Mouse (Mus musculus): ENCODE results near the gene Adamts20. TPM values are rescaled to one million over a fixed set of nuclear protein-coding genes. Genes with fewer than 3 reads are reported as not detected.
"Not testable (repeated sequence)": the region's sequence is repeated elsewhere in the genome, so short reads cannot be mapped to it uniquely, and the experiment has no call there.

Gene Adamts20
- polyA plus RNA-seq, 1 experiment from 2014 or later = 0.02 TPM

GRCm38 (mm10) chr15:94403461-94404070, 61.7 kb downstream of the Adamts20 start:
- no peaks in the 10 kb centered on the region for H3K9me3 ChIP-seq (replicated peaks; ENCODE audit: control insufficient read depth, low read length)
- no peak overlapping the region for H3K9ac ChIP-seq (ENCODE audit: low read depth, low read length)
- peak overlapping the region; percentile 69 for H3K4me2 ChIP-seq (ENCODE audit: low read depth, low read length)
- H3K36me3 ChIP-seq (ENCODE audit: control insufficient read depth, insufficient read depth) = no peaks in the 10 kb centered on the region
- no peak overlapping the region for H3K27ac ChIP-seq (ENCODE audit: low read length)
- 2% methylated on average over 34 of the region's 34 CpGs for WGBS (ENCODE audit: insufficient replicate concordance)
- H3K27me3 ChIP-seq (ENCODE audit: control insufficient read depth, insufficient read depth, low read depth, low read length) = peaks cover 25% of the 10 kb centered on the region
- peak overlapping the region; percentile 54 for H3K4me3 ChIP-seq (ENCODE audit: low read depth, low read length)
- no peaks in the 10 kb centered on the region; the same call in 1 of the 2 replicates for H3K4me1 ChIP-seq (ENCODE audit: control insufficient read depth, low read depth, low read length)
- no peak for ATAC-seq (ENCODE audit: low read depth)

- H3K36me3 ChIP-seq (ENCODE audit: control insufficient read depth, insufficient read depth) = no peaks in the 10 kb centered on the region
- no peaks in the 10 kb centered on the region for H3K9me3 ChIP-seq (replicated peaks; ENCODE audit: control insufficient read depth, low read length)
- H3K4me2 ChIP-seq (ENCODE audit: low read depth, low read length) = no peak overlapping the region
- 8% methylated on average over 15 of the region's 15 CpGs for WGBS (ENCODE audit: insufficient replicate concordance)
- ATAC-seq (ENCODE audit: low read depth) = no peak
- H3K27ac ChIP-seq (ENCODE audit: low read length) = no peak overlapping the region
- H3K4me3 ChIP-seq (ENCODE audit: low read depth, low read length) = no peak overlapping the region
- peaks cover 25% of the 10 kb centered on the region for H3K27me3 ChIP-seq (ENCODE audit: control insufficient read depth, insufficient read depth, low read depth, low read length)
- H3K4me1 ChIP-seq (ENCODE audit: control insufficient read depth, low read depth, low read length) = no peaks in the 10 kb centered on the region; the same call in 1 of the 2 replicates
- H3K9ac ChIP-seq (ENCODE audit: low read depth, low read length) = no peak overlapping the region
Measured at GRCm38 (mm10) chr15:94403018-94403417, 62.2 kb downstream of the Adamts20 start.

GRCm38 (mm10) chr15:94392737-94393136, 72.5 kb downstream of the Adamts20 start:
- ATAC-seq (ENCODE audit: low read depth) = no peak

GRCm38 (mm10) chr15:94390127-94390526, 75.1 kb downstream of the Adamts20 start:
- WGBS (ENCODE audit: insufficient replicate concordance) = 53% methylated on average over 2 of the region's 2 CpGs
- not testable (repeated sequence) for H3K4me1 ChIP-seq (ENCODE audit: control insufficient read depth, low read depth, low read length); H3K4me3 ChIP-seq (ENCODE audit: low read depth, low read length)

More at GRCm38 (mm10) chr15:94392737-94393136, 72.5 kb downstream of the Adamts20 start:
- no peak overlapping the region for H3K9ac ChIP-seq (ENCODE audit: low read depth, low read length)
- no peaks in the 10 kb centered on the region for H3K36me3 ChIP-seq (ENCODE audit: control insufficient read depth, insufficient read depth)
- no peak overlapping the region for H3K27ac ChIP-seq (ENCODE audit: low read length)
- H3K27me3 ChIP-seq (ENCODE audit: control insufficient read depth, insufficient read depth, low read depth, low read length) = no peaks in the 10 kb centered on the region
- WGBS (ENCODE audit: insufficient replicate concordance) = 70% methylated on average over 7 of the region's 7 CpGs
- no peaks in the 10 kb centered on the region for H3K9me3 ChIP-seq (replicated peaks; ENCODE audit: control insufficient read depth, low read length)
- no peak overlapping the region for H3K4me2 ChIP-seq (ENCODE audit: low read depth, low read length)
- no peak overlapping the region for H3K4me3 ChIP-seq (ENCODE audit: low read depth, low read length)
- H3K4me1 ChIP-seq (ENCODE audit: control insufficient read depth, low read depth, low read length) = no peaks in the 10 kb centered on the region

GRCm38 (mm10) chr15:94379425-94379824, 85.8 kb downstream of the Adamts20 start:
- H3K9ac ChIP-seq (ENCODE audit: low read depth, low read length) = no peak overlapping the region
- H3K9me3 ChIP-seq (replicated peaks; ENCODE audit: control insufficient read depth, low read length) = no peaks in the 10 kb centered on the region
- H3K4me1 ChIP-seq (ENCODE audit: control insufficient read depth, low read depth, low read length) = no peaks in the 10 kb centered on the region
- WGBS (ENCODE audit: insufficient replicate concordance) = 66% methylated on average over 6 of the region's 9 CpGs
- no peak overlapping the region for H3K4me2 ChIP-seq (ENCODE audit: low read depth, low read length)
- no peak overlapping the region for H3K27ac ChIP-seq (ENCODE audit: low read length)
- no peaks in the 10 kb centered on the region for H3K27me3 ChIP-seq (ENCODE audit: control insufficient read depth, insufficient read depth, low read depth, low read length)
- H3K36me3 ChIP-seq (ENCODE audit: control insufficient read depth, insufficient read depth) = no peaks in the 10 kb centered on the region
- ATAC-seq (ENCODE audit: low read depth) = no peak
- no peak overlapping the region for H3K4me3 ChIP-seq (ENCODE audit: low read depth, low read length)

More at GRCm38 (mm10) chr15:94390127-94390526, 75.1 kb downstream of the Adamts20 start:
- H3K27ac ChIP-seq (ENCODE audit: low read length); H3K27me3 ChIP-seq (ENCODE audit: control insufficient read depth, insufficient read depth, low read depth, low read length); H3K9ac ChIP-seq (ENCODE audit: low read depth, low read length); H3K4me2 ChIP-seq (ENCODE audit: low read depth, low read length); ATAC-seq (ENCODE audit: low read depth); H3K9me3 ChIP-seq (replicated peaks; ENCODE audit: control insufficient read depth, low read length); H3K36me3 ChIP-seq (ENCODE audit: control insufficient read depth, insufficient read depth): not testable (repeated sequence)

- H3K9me3 ChIP-seq (replicated peaks; ENCODE audit: control insufficient read depth, low read length) = no peaks in the 10 kb centered on the region
- no peaks in the 10 kb centered on the region for H3K4me1 ChIP-seq (ENCODE audit: control insufficient read depth, low read depth, low read length)
- ATAC-seq (ENCODE audit: low read depth) = no peak
- no peak overlapping the region for H3K4me3 ChIP-seq (ENCODE audit: low read depth, low read length)
- 67% methylated on average over 7 of the region's 7 CpGs for WGBS (ENCODE audit: insufficient replicate concordance)
- no peak overlapping the region for H3K27ac ChIP-seq (ENCODE audit: low read length)
- H3K9ac ChIP-seq (ENCODE audit: low read depth, low read length) = no peak overlapping the region
- H3K4me2 ChIP-seq (ENCODE audit: low read depth, low read length) = no peak overlapping the region
- no peaks in the 10 kb centered on the region for H3K36me3 ChIP-seq (ENCODE audit: control insufficient read depth, insufficient read depth)
- H3K27me3 ChIP-seq (ENCODE audit: control insufficient read depth, insufficient read depth, low read depth, low read length) = no peaks in the 10 kb centered on the region
Measured at GRCm38 (mm10) chr15:94372548-94372947, 92.7 kb downstream of the Adamts20 start.

GRCm38 (mm10) chr15:94349052-94349451, 116.2 kb downstream of the Adamts20 start:
- ATAC-seq (ENCODE audit: low read depth) = no peak
- 76% methylated on average over 18 of the region's 18 CpGs for WGBS (ENCODE audit: insufficient replicate concordance)
- H3K9me3 ChIP-seq (replicated peaks; ENCODE audit: control insufficient read depth, low read length) = no peaks in the 10 kb centered on the region
- no peaks in the 10 kb centered on the region for H3K36me3 ChIP-seq (ENCODE audit: control insufficient read depth, insufficient read depth)
- H3K4me3 ChIP-seq (ENCODE audit: low read depth, low read length) = no peak overlapping the region
- no peak overlapping the region for H3K9ac ChIP-seq (ENCODE audit: low read depth, low read length)
- H3K4me1 ChIP-seq (ENCODE audit: control insufficient read depth, low read depth, low read length) = no peaks in the 10 kb centered on the region
- H3K27ac ChIP-seq (ENCODE audit: low read length) = no peak overlapping the region
- H3K27me3 ChIP-seq (ENCODE audit: control insufficient read depth, insufficient read depth, low read depth, low read length) = no peaks in the 10 kb centered on the region
- H3K4me2 ChIP-seq (ENCODE audit: low read depth, low read length) = no peak overlapping the region

GRCm38 (mm10) chr15:94344317-94344716, 120.9 kb downstream of the Adamts20 start:
- 67% methylated on average over 5 of the region's 5 CpGs for WGBS (ENCODE audit: insufficient replicate concordance)
- H3K9me3 ChIP-seq (replicated peaks; ENCODE audit: control insufficient read depth, low read length) = no peaks in the 10 kb centered on the region; the same call in 1 of the 2 replicates
- no peak overlapping the region for H3K9ac ChIP-seq (ENCODE audit: low read depth, low read length)
- H3K4me3 ChIP-seq (ENCODE audit: low read depth, low read length) = no peak overlapping the region
- H3K4me2 ChIP-seq (ENCODE audit: low read depth, low read length) = no peak overlapping the region
- H3K4me1 ChIP-seq (ENCODE audit: control insufficient read depth, low read depth, low read length) = no peaks in the 10 kb centered on the region
- no peak overlapping the region for H3K27ac ChIP-seq (ENCODE audit: low read length)
- ATAC-seq (ENCODE audit: low read depth) = no peak
- H3K27me3 ChIP-seq (ENCODE audit: control insufficient read depth, insufficient read depth, low read depth, low read length) = no peaks in the 10 kb centered on the region
- no peaks in the 10 kb centered on the region for H3K36me3 ChIP-seq (ENCODE audit: control insufficient read depth, insufficient read depth)

GRCm38 (mm10) chr15:94342365-94342764, 122.9 kb downstream of the Adamts20 start:
- Histone ChIP-seq H3K27me3 (ENCODE audit: control insufficient read depth, insufficient read depth, low read depth, low read length) (no peaks in the 10 kb centered on the region), H3K4me1 (ENCODE audit: control insufficient read depth, low read depth, low read length) (no peaks in the 10 kb centered on the region), H3K4me3 (ENCODE audit: low read depth, low read length) (no peak overlapping the region), H3K9me3 (replicated peaks; ENCODE audit: control insufficient read depth, low read length) (no peaks in the 10 kb centered on the region; the same call in 1 of the 2 replicates), H3K27ac (ENCODE audit: low read length) (no peak overlapping the region), H3K9ac (ENCODE audit: low read depth, low read length) (no peak overlapping the region), H3K36me3 (ENCODE audit: control insufficient read depth, insufficient read depth) (no peaks in the 10 kb centered on the region), H3K4me2 (ENCODE audit: low read depth, low read length) (no peak overlapping the region)
- 59% methylated on average over 10 of the region's 10 CpGs for WGBS (ENCODE audit: insufficient replicate concordance)
- no peak for ATAC-seq (ENCODE audit: low read depth)

Measured in liver, embryonic 16.5 days (tissue).